Mouse (Mus musculus): ENCODE results near the gene Usp47.

Usp47 gene

GRCm38 (mm10) chr7:112023150-112023600, at the start of gene Usp47:
Gene Usp47 (plus strand): TSS chr7:112023504.
- peak; percentile 84 to 94 for DNase-seq (ENCODE audit: low spot score in 2 of 2)

GRCm38 (mm10) chr7:111976401-111976800, 46.9 kb upstream of the Usp47 start:
- DNase-seq (ENCODE audit: low spot score in 2 of 2) = no peak

- no peak for DNase-seq (ENCODE audit: low spot score in 2 of 2)
Observed at GRCm38 (mm10) chr7:111977871-111978270, 45.4 kb upstream of the Usp47 start.

DNA sequence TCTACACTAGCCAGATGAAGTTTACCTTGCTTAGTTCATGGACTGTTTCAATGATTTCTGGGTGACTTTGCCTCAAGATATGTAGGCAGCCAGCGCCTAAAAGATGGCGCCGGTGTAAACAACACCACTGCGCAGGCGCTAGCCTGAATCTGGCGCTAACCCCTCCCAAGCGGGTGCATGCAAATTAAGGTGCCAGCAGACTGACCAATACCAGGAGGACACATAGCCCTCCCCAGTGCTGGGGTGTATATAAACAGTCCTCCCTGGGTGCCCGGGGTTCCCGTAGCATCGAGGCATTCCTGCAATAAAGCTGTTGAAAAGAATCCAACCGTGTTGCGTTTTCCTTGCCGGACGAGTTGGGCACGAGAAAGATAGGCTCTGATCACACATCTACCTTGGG, 41.0 kb upstream of the Usp47 start:
- DNase-seq (ENCODE audit: low spot score in 2 of 2) = no peak

GRCm38 (mm10) chr7:111984530-111984929, 38.8 kb upstream of the Usp47 start:
- DNase-seq (ENCODE audit: low spot score in 2 of 2) = no peak

DNA sequence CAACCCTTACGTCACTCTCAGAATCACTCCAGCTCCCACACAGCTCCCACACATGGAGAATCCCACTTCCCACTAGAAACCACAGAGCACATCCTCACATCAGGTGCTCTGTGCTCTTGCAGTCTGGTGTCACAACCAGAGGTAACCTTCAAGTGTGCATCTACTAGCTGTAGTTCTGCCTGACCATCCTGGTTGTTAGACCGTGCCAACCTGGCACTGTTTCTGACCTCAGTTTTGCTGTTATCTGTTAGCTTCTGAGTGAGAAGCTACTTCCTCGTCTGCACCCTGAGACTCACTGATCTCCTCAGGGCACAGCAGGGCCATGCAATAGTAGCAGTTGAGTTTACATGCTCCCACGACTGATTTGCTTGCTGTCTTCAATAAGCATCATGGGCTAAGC, 38.0 kb upstream of the Usp47 start:
- DNase-seq (ENCODE audit: low spot score in 2 of 2) = no peak

- no peak for DNase-seq (ENCODE audit: low spot score in 2 of 2)
Observed at GRCm38 (mm10) chr7:111986906-111987305, 36.4 kb upstream of the Usp47 start.

DNA sequence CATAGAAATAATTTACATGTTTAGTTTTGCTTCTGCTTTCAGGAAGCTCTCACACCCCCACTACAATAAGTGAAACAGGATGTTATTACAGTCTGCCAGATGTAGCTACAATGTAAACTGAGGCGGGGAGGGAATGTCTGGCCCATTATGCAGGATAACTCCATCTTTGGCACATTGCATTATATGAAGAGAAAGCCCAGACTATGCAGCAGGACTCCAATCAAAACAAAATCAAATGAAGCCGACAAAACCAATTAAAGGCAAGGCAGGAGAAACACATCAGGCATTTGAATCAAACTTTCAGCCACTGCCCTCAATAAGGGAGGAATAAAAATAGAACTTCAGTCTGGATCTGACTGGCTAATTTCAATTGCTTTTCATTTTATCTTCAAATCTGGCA, 25.9 kb upstream of the Usp47 start:
- DNase-seq (ENCODE audit: low spot score in 2 of 2) = no peak

DNA sequence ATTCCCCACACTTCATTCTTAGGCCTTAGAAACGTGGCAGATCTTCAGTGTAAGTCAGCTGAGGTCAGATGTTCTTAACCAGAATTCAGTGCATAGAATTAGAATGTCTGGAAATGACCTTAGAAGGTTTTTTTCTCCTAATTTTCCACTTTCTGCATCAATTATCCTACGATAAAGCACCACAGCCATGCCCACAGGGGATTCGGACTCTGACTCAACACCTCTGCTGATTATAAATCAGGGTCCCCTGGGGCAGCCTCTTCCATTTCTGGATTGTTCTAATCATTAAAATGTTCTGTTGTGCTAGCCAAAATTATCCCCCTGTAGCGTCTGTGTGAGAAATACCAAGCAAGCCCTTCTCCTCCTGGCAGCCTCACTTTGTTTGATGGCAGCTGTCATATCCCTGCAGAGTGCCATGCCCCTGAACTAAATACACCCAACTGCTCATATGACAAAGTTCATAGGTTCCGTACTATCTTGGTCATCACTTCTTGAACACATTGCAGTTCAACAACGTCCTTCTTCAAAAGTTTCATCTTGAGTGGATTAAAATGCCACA, 24.8 kb upstream of the Usp47 start:
- DNase-seq (ENCODE audit: low spot score in 2 of 2) = no peak

DNA sequence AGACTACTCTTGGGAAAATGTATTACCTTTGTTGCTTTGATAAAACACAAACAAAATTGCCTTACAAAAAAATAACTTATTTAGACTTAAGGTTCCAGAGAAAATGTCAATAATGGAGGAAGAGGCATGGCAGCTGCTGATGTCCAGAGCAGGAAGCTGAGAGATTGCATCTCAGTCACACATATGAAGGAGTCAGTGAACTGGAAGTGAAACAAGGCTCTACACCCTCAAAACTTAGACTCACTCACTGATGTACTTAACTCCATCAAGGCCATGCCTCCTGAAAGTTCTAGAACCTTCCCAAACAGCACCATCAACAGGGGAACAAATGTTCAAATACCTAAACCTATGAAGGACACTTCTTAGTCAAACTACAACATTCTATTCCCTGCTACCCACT, 23.9 kb upstream of the Usp47 start:
- DNase-seq (ENCODE audit: low spot score in 2 of 2) = no peak

GRCm38 (mm10) chr7:112000166-112000565, 23.1 kb upstream of the Usp47 start:
- no peak for DNase-seq (ENCODE audit: low spot score in 2 of 2)

DNA sequence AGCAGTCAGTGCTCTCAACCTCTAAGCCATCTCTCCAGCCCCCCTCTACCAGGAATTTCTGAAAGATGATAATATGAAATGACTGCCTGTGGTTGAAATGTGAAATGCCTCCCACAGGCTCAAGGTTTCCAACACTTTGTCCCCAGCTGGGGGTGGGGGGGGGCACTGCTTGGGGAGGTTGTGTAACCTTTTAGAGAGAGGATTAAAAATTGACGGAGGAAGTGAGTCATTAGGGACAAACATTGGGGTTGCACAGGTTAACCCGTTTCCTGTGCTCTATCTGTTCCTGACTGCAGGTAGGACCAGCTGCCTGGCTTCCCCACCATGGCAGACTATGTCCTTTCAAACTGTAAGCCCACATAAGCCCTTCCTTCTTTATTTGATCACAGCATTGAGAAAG, 12.8 kb upstream of the Usp47 start:
- DNase-seq (ENCODE audit: low spot score in 2 of 2) = no peak

DNA sequence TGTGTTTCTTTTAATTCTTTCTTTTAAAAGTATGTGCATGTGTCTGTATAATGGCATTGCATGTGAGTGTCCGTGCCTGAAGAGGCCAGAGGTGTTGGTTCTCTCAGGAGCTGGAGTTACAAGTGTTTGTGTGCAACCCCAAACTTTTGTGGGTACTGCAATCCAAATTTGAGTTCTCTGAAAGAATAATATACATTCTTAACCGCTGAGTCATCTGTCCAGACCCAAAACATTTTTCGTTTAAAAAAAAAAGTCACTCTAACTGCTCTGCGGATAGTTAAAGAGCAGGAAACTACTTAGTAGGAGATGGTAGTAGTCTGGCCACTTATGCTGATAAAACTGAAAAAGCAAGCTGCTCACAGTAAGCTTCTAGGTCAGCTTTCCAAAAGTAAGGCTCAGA, 12.3 kb upstream of the Usp47 start:
- no peak for DNase-seq (ENCODE audit: low spot score in 2 of 2)

GRCm38 (mm10) chr7:112012102-112012501, 11.2 kb upstream of the Usp47 start:
- DNase-seq (ENCODE audit: low spot score in 2 of 2) = no peak

GRCm38 (mm10) chr7:112012621-112013177, 10.6 kb upstream of the Usp47 start:
- no peak for DNase-seq (ENCODE audit: low spot score in 2 of 2)

DNA sequence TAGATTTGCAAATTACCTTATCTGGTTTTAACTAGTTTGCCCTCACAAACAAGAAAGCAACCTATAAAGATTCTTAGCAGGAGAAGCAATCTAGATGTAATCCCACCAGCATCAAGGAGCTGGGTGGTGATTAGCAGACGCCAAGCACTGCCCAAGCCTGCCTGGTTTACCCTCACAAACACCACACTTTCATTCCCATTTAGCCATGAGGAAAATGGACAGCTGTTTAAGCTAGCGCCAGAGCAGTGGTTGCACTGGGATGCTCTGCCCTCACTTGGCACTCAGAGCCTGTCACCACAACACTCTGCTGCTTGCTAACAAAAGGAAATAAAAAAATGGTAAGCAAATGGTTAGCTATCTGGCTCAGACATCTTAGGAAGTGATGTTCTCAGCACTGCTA, 9.2 kb upstream of the Usp47 start:
- DNase-seq (ENCODE audit: low spot score in 2 of 2) = no peak

DNA sequence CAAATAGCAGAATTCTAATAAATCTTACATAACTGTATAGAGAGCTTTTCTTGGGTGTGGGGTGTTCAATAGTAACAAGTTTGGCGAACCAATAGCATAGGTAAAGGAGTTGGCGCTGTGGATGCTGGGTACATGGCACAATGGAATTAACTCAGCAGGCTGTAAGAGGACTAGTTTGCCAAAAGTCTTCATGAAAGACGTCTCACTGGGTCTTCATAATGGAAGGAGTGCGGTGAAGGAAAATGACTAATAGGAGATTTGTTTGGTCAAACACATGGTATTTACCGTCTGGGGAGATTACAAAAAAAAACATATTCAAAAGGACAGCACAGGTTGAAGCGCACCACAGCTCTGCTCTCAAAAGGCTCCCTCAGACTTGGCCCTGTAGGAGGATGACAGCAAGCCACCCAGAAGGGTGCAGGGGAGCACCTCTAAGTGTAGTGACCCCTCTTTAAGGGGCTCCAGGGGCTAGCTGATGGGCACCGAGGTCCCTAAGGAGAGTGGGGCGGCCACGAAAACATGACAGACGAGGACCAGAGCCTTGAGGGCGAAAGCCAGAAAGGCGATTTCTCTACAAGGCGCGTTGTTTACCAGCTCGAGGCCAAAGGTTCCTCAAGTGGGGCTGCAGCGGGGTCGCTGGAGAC, 676 bp upstream of the Usp47 start:
- no peak for DNase-seq (ENCODE audit: low spot score in 2 of 2)

- DNase-seq (ENCODE audit: low spot score in 2 of 2) = peak in 1 of 2 experiments; percentile 62
Observed at GRCm38 (mm10) chr7:112023601-112024445, 519 bp downstream of the Usp47 start.

DNA sequence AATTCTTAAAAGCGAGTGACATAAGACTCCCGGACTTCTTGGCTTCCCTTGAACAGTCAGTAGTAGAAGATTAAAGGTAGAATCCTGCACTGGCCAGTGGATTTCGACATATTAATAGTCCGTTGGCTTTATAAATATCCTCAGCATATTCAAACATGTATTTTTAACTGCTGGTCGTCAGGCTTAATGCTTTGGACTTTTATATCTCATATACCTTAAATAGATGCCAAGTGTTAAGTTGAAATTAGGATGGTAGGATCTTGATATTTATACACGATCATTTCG, 1.1 kb downstream of the Usp47 start:
- no peak for DNase-seq (ENCODE audit: low spot score in 2 of 2)

DNA sequence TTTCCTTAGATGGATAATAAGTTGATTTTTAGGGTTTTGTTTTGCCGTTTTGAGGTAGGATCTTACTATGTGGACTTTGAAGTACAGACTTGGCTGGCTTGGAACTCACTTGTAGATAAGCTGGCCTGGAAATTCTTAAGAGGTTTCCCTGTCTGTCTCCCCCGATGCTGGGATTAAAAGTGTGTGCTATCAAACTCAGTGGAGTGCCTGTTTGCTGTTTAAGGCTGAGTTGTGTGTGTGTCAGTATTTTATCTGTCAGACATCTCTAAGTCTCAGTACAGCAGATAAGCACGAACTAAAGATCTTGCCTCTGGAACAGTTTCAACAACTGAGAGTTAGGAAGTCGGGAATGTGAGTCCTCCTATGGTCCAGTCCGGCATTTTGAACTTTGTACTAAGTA, 1.6 kb downstream of the Usp47 start:
- no peak for DNase-seq (ENCODE audit: low spot score in 2 of 2)

DNA sequence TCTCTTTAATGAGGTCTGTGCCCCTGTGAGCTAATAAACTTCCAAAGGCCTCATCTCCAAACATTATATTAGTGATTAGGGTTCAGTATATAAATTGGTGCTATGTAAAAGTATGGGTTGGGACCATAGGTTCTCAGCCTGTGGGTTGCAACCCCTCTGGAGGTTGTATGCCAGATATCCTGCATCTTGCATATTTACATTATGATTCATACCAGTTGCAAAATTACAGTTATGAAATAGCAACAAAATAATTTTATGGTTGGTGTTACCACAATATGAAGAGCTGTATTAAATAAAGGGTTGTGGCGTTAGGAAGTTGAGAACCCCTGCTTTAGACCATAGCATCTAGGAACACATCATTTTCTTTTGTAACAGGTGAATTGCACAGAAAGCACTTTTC, 7.3 kb downstream of the Usp47 start:
- no peak for DNase-seq (ENCODE audit: low spot score in 2 of 2)

- no peak for DNase-seq (ENCODE audit: low spot score in 2 of 2)
Observed at GRCm38 (mm10) chr7:112035804-112036203, 12.5 kb downstream of the Usp47 start.

GRCm38 (mm10) chr7:112036636-112037035, 13.3 kb downstream of the Usp47 start:
- no peak for DNase-seq (ENCODE audit: low spot score in 2 of 2)

Data from spleen, postnatal 4 days (tissue).